Mouse (Mus musculus): ENCODE data around the gene Tead1. TPM values are rescaled to one million over a fixed set of nuclear protein-coding genes. Genes with fewer than 3 reads are reported as not detected.

The Tead1 gene
- total RNA-seq, 2 experiments from 2014 or later = 66.2 to 74.8 TPM

GRCm38 (mm10) chr7:112769866-112770265, 90.7 kb downstream of the Tead1 start:
- DNase-seq (ENCODE audit: low spot score in 2 of 2) = no peak

DNA sequence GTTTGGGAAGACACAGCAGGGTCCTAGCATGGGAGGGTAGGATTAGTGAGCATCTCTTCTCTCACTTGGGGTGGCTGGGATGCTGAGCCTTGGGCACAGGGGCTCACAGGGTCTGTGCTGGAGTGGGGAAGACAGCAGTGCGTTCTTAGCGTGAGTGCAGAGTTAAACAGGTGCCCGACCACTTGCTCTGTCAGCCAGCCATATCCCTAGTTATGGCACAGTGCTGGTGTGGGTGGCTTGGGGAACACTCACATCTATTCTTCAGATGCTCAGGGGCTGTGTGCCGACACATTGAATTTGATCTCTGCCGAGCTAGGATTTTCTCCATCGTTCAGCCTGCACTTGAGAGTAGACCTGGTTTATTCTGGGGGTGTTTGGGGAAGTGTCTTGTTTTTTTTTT, 92.3 kb downstream of the Tead1 start:
- DNase-seq (ENCODE audit: low spot score in 2 of 2) = no peak

DNA sequence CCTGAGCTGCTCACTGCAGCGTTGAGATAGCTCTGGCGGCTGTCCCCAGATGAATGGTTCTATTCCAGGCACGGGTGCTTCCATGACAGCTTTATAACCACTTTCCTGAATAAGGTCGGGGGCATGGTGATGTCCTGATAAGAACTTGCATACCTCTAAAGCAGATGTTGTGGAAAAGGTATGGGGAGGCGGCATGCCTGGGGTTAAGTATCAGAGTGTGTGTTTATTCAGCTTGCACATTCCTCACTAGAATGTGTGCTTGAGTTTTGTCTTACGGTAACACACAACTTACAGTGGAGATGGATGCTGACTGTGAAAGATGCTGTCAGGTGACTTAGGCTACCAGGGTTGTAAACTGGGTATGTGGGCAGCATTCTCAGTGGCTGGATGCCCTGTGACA, 93.7 kb downstream of the Tead1 start:
- no peak for DNase-seq (ENCODE audit: low spot score in 2 of 2)

DNA sequence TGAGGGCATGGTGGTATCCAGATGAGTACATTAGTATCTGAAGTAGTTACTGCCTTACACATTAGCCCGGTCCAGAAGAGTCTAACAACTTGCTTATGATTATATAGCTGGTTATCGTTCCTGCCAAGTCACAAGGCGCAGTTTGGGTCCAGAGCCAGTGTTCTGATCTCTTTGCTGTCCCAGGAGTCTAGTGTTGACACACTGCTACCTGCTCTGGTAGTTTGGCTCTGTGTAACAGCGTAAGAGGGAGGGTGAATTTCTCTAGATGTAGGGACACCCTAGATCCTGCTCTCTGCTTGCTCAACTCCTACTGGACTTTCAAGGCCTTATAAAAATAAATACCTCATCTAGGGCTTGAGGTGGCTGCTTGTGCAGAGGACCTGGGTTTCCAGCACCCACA, 94.5 kb downstream of the Tead1 start:
- DNase-seq (ENCODE audit: low spot score in 2 of 2) = no peak

DNA sequence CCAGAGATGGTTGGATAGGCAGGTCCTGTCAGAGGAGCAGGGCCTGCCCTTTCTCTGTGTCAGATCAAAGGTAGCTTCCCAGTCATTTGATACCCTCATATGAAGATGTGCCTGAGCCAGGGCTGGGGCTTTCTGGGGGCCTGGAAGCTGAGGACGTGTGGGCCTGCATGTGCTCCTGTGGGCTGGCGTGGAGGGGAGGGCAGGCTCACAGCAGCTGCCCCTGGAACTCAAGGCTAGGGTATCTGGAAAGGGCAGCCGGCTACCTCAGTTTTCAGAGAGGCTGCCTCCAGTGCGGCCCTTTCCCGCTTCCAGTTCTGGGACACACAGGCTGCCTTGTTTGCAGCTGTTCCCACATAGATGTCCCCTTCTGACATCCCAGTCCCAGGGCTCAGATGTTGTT, 96.7 kb downstream of the Tead1 start:
- DNase-seq (ENCODE audit: low spot score in 2 of 2) = no peak

GRCm38 (mm10) chr7:112776670-112777069, 97.6 kb downstream of the Tead1 start:
- DNase-seq (ENCODE audit: low spot score in 2 of 2) = no peak

DNA sequence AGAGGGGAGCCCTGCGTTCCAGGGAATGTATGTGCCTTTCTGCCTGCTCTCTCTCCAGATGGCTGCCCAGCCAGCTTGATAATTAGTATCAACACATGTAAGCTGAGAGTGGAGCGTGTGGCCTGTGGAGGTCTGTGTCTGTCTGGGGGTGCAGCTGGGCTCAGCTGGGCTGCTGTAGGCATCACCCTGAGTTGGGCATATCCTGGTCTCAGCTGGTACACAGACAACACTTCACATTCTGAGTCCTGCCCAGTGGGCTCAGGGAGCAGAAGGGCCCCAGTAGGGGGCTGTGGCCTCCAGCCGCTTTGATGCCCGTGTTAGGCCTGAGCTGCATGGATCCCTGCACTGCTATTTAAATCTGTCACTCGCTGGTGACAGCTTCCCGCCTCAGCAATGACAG, 100.5 kb downstream of the Tead1 start:
- no peak for DNase-seq (ENCODE audit: low spot score in 2 of 2)

DNA sequence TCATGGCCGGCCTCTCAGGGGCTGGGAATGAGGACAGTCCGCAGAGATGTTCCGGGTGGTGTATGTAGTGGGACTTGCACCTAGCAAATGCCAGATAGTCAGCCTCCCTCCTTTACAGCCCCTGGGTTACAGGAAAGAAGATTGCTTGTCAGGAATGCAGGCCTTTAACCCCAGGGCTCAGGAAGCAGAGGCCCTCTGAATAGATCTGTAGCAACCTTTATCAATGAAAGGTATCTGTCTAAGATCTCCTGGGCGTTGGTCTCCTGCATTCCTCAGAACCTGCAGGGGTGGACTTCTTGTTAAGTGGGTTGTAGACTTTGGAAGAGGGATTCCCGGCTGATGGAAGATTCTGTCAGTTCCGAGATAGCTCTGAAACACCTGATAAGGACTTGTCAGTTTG, 101.8 kb downstream of the Tead1 start:
- no peak for DNase-seq (ENCODE audit: low spot score in 2 of 2)

GRCm38 (mm10) chr7:112781987-112782386, 102.9 kb downstream of the Tead1 start:
- no peak for DNase-seq (ENCODE audit: low spot score in 2 of 2)

DNA sequence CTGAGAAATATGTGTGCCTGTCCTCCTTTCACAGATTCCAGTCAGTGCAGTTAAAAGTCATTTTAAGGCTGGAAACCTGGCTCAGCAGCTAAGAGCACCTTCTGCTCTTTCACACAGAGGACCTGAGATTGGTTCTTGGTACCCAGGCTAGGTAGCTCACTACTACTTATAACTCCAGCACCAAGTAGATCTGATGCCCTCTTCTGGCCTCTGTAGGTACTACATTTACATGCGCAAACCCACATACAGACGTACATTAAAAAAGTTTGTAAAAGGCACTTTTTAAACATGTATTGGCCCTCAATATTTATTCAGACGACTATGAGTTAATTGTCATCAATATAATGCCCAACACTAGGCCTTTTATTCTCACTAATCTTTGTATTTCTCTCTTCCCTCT, 105.2 kb downstream of the Tead1 start:
- DNase-seq (ENCODE audit: low spot score in 2 of 2) = no peak

- DNase-seq (ENCODE audit: low spot score in 2 of 2) = no peak
Observed at GRCm38 (mm10) chr7:112785271-112785670, 106.2 kb downstream of the Tead1 start.

- DNase-seq (ENCODE audit: low spot score in 2 of 2) = no peak
Observed at GRCm38 (mm10) chr7:112786556-112787225, 107.6 kb downstream of the Tead1 start.

GRCm38 (mm10) chr7:112787281-112787680, 108.2 kb downstream of the Tead1 start:
- DNase-seq (ENCODE audit: low spot score in 2 of 2) = no peak

- DNase-seq (ENCODE audit: low spot score in 2 of 2) = no peak
Observed at GRCm38 (mm10) chr7:112788321-112788751, 109.2 kb downstream of the Tead1 start.

DNA sequence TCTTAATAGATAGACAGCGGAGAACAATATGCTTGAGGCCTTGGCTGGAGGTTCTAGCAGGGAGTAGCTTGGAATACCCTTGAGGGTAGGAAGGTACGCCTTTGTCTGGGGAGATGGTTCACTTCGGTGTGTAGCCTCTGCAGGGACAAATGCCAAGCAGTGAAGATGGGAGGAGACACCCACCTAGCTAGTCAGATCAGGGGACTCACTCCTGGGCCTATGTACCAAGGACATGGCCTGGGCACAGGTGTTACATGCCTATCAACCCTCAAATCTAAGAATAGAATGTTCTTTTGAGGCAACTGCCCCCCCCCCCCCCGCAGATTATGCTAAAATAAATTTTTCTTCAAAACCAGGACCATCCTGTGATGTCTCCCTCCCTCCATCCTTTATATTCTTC, 110.6 kb downstream of the Tead1 start:
- no peak for DNase-seq (ENCODE audit: low spot score in 2 of 2)

DNA sequence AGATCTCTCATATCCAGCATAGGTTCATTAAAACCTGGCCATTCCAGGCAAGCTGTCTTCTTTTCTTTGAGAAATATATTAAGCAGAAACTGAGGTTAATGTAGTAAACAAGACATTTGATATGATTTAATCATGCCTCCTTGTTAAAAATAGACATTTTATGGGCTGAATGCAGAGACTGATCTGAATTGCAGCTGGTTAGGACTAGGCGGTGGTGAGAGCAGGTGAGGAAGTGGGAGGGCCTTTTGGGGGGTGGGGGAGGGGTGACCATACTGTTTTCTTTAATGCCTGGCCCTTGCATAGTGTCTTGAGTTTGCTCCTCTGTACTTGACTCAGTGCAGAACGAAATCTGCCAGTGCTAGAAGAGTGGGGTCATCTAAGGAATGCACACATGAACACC, 111.2 kb downstream of the Tead1 start:
- DNase-seq (ENCODE audit: low spot score in 2 of 2) = no peak

DNA sequence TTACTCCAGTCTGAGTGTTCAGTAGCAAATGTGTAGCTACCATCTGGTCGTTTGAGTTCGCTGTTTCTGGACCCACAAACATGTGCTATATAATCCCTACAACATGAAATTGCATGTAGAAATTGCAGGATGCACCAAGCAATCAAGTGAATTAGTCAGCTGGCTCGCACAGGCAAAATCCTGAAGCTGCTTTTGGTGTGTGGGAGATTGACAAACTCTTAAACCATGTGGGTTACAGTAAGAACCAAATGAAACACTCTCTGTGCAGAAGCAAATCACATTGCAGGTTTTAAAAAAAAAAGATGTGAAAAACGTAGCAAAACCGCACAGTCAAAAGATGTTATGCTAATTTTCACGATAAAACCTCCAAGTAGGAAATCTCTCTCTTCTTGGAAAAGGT, 113.6 kb downstream of the Tead1 start:
- DNase-seq (ENCODE audit: low spot score in 2 of 2) = no peak

- no peak for DNase-seq (ENCODE audit: low spot score in 2 of 2)
Observed at GRCm38 (mm10) chr7:112793903-112794302, 114.8 kb downstream of the Tead1 start.

DNA sequence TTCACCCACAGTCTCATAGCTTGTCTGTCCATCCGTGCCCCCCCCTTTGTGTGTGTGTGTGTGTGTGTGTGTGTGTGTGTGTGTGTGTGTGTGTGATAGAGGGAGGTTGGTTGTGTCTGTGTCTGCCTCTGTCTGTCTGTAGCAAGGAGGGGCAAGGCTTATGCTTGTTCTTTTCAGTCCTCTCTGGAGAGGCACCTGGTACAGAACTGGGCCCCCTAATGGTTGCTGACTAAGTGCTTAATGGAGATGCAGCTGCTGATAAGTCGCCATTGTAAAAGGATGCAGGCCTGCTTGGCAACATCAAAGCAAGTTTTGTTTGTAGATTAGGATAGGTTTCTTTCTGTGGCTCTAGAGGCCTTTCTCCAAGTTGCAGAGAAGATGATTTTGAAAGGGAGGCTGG, 115.4 kb downstream of the Tead1 start:
- no peak for DNase-seq (ENCODE audit: low spot score in 2 of 2)

DNA sequence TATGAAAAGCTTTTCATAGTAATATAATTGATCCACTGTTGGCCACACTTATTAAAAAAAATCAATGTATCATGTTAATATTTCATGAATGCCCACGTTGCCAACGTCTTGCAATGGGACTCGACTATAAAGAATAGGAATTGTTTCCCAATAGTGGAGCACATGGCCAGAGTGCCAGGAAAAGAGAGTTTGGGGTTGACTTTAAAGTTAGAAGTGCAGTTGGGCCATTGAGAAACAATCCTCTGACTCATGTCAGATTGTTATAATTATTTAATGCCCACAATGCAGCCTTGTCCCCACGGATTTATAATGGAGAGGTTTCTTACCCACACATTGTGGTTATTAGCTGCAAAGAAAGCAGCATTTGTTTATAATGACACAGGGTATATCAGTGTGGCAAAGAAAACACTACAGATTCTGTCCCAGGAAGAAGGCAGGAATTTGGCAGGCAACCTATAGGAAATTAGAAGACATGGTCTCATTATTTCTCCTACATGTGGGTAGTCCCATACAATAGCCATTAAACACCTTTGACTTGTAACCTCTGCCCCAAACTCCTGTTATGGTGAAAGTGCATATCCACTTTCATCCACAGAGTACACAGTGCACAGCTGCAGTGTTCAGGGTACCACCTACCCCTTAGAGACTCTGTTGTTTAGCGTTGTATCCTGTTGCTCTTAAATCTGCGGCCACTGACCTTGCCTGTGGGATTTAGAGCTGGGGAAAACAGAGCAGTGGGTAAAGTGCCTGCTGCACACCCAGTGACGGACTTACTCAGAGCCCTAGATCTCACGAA, 118.6 kb downstream of the Tead1 start:
- DNase-seq (ENCODE audit: low spot score in 2 of 2) = no peak

GRCm38 (mm10) chr7:112801706-112802105, 122.6 kb downstream of the Tead1 start:
- no peak for DNase-seq (ENCODE audit: low spot score in 2 of 2)

DNA sequence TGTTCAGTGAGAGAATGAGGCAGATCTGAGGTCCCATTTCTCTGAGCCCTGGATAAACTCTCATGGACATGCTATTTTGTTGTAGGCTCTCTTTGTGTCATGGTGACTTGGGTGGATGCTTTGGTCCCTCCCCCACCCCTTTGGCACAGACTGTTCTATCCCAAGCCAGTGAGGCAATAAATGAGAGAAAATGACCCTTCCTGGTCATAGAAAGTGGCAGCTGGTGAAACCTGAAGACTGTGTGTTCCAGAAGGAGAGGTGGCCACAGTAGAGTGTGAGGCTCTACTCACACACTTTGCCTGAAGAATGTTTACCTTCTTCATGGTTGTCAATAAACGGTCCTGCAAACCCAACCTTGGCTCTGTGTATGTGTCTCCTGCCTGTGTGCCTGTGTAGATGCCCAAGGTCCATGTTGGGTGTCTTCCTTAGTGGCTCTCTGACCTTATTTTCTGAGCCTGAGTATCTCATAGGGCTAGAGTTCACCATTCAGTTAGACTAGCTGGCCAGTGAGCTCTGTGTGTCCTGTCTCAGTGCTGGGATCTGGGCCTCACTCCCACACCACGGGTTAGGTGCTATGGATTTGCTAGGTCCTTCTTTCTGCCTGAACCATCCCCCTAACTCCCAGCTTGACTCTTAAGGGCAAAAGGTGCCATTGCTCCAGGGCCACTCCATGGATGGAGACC, 127.7 kb downstream of the Tead1 start:
- no peak for DNase-seq (ENCODE audit: low spot score in 2 of 2)

Measured in adrenal gland, postnatal 4 days (tissue).